Mouse (Mus musculus): Measurements from ENCODE around the gene Gm10197. TPM values are rescaled to one million over a fixed set of nuclear protein-coding genes. Genes with fewer than 3 reads are reported as not detected.
A peak's percentile ranks its signal among the peaks of the same experiment; 100 is the strongest.

Gm10197 gene
- not detected in 2 replicates for polyA plus RNA-seq (2012; rRNA removed)

DNA sequence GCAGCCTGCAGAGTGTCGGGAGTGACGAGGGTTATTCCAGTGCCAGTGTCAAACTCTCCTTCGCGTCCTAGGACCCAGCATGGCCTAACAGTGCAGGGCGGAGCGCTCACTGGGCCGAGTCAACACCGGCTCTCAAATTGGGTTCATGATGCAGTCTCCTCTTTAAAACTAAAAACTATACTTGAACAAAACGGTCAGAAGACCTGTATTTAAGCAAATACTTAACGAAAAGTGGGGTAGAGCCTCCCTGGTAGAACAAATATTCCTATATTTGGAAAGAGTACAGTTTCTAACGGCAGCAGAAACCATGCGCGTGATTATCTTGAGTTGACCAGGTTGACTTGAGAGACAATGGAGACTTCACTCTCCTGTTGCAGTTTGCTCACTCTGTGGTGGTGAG is at the start of gene Gm10197:
Gene Gm10197, minus strand, starts transcription at position 101 of the 400 bp plus-strand sequence.
- TF ChIP-seq CTCF (IDR thresholded peaks at IDR 0.05; ENCODE audit: borderline replicate concordance, extremely low read depth, insufficient read depth, insufficient read length) (no peak), POLR2A (IDR thresholded peaks at IDR 0.05; ENCODE audit: borderline replicate concordance, extremely low read depth, insufficient read depth, insufficient read length, poor library complexity, severe bottlenecking) (no peak)
- DNase-seq (ENCODE audit: low read depth): no peak

DNA sequence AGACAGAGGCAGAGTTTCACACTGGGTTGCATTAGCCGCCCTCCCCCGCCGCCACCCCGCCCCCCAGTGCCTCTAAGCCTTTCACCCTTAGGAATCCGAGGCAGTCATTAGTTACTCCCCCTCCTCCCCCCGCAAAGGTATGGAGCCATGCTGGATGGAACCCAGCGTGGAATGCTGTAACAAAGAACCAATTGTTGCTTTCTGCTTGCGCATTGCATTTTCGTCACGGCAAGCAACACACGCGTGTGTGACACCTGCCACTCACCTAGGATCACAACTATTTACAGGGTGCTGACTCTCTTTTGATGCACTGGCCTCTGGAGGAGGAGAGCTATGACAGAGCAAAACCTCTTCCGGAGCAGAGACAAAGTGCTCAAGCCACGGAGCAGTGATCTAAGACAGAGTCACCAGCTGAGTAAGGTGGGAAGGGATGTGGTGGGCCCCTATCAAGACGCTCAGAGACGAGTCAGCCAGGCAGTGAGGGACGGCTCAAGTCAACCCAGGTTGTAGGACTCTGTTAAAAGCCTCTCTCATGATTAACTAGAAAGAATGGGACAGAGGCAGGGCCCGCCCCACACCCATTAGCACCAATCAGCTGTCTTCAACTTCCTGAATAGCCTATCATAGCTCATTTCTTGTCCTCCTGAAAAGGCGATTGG is 49.5 kb upstream of the Gm10197 start:
- no peak for TF ChIP-seq CTCF (IDR thresholded peaks at IDR 0.05; ENCODE audit: borderline replicate concordance, extremely low read depth, insufficient read depth, insufficient read length)
- no peak for TF ChIP-seq POLR2A (IDR thresholded peaks at IDR 0.05; ENCODE audit: borderline replicate concordance, extremely low read depth, insufficient read depth, insufficient read length, poor library complexity, severe bottlenecking)
- peak; percentile 92 for DNase-seq (ENCODE audit: low read depth)

DNA sequence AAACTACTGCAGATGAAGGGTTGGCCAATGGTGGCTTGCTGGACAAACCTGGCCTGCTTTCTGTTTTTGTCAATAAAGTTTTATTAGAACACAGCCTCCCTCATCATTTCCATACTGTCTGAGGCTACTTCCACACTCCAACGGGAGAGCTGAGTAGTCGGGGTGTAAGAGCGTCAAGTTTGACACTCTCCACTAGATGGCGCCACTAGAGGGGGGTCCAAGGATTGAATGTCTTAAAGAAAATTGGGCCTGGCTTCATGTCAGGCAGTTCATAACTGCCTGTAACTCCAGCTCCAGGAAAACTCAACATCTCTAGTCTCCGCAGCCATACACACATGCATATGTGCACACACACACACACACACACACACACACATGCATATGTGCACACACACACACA is 48.3 kb upstream of the Gm10197 start:
- TF ChIP-seq POLR2A (IDR thresholded peaks at IDR 0.05; ENCODE audit: borderline replicate concordance, extremely low read depth, insufficient read depth, insufficient read length, poor library complexity, severe bottlenecking) (no peak), CTCF (IDR thresholded peaks at IDR 0.05; ENCODE audit: borderline replicate concordance, extremely low read depth, insufficient read depth, insufficient read length) (peak; percentile 59; the same call in 1 of the 2 replicates)
- DNase-seq (ENCODE audit: low read depth): peak; percentile 76

DNA sequence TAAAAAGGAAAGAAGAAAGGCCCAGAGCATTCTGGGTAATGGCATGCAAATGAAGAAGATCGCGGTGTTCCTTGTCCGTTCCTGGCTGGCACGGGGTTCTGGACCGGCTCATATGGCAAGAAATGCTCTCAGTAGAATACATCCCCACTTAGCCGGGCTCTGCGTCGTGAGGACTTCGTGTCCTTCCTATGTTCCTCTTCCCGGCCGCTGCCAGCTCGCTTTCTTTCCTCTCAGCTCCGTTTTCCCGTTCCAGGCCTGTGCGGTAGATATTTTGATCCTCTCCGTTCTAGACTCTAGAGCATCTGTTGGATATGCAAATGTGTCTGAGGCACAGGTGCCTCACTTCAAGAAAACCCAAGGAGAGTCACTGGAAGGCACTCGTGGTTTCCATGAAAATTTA is 43.6 kb upstream of the Gm10197 start:
- TF ChIP-seq POLR2A (IDR thresholded peaks at IDR 0.05; ENCODE audit: borderline replicate concordance, extremely low read depth, insufficient read depth, insufficient read length, poor library complexity, severe bottlenecking): no peak
- TF ChIP-seq CTCF (IDR thresholded peaks at IDR 0.05; ENCODE audit: borderline replicate concordance, extremely low read depth, insufficient read depth, insufficient read length): no peak
- DNase-seq (ENCODE audit: low read depth): no peak

DNA sequence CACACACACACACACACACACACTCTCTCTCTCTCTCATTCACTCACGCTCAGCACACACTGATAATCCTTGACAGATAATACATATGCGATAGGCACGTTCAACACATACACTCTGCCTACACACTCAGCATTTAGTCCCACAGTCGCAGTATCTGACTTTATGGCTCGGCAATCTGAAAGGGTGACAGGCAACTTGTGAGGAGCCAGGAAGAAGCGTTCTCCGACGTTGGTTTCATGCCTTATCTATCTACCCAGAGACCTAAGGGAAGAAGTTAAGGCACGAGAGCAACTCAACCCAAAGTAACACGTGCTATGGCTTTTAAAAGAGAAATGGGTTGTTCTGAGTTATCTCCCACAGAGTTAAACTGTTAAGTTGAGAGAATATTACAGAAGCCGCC is 43.1 kb upstream of the Gm10197 start:
- TF ChIP-seq POLR2A (IDR thresholded peaks at IDR 0.05; ENCODE audit: borderline replicate concordance, extremely low read depth, insufficient read depth, insufficient read length, poor library complexity, severe bottlenecking): no peak
- TF ChIP-seq CTCF (IDR thresholded peaks at IDR 0.05; ENCODE audit: borderline replicate concordance, extremely low read depth, insufficient read depth, insufficient read length): no peak
- DNase-seq (ENCODE audit: low read depth): no peak

DNA sequence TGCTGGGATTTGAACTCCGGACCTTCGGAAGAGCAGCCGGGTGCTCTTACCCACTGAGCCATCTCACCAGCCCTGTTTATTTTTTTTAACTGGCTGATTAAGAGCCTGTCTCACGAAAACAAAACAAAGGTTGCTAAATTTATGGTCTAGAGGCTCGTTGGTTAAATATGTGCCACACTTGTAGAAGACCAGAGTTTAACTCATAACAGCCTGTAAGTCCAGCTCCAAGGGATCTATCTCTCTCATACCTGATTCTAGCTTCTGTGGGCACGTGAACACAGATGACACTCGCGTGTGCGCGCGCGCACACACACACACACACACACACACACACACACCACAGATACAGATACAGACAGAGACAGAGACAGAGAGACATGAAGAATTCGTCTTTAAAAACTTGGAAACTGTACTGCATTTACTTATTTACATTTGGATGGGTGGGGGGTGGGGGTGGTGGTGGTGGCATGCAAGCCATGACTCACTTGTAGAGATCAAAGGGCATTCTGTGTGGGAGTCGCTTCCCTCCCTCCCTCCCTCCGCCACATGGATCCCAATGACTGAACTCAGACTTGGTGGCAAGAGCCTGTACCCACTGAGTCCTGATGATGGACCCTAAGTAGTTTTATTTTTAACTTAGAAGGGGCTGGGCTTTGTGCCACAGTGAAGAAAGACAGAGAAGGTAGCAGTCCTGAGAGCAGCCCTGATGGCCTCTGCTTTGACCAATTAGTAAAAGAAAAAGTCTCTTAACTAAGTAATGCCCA is 42.2 kb upstream of the Gm10197 start:
- TF ChIP-seq POLR2A (IDR thresholded peaks at IDR 0.05; ENCODE audit: borderline replicate concordance, extremely low read depth, insufficient read depth, insufficient read length, poor library complexity, severe bottlenecking) (no peak), CTCF (IDR thresholded peaks at IDR 0.05; ENCODE audit: borderline replicate concordance, extremely low read depth, insufficient read depth, insufficient read length) (no peak)
- DNase-seq (ENCODE audit: low read depth): no peak

DNA sequence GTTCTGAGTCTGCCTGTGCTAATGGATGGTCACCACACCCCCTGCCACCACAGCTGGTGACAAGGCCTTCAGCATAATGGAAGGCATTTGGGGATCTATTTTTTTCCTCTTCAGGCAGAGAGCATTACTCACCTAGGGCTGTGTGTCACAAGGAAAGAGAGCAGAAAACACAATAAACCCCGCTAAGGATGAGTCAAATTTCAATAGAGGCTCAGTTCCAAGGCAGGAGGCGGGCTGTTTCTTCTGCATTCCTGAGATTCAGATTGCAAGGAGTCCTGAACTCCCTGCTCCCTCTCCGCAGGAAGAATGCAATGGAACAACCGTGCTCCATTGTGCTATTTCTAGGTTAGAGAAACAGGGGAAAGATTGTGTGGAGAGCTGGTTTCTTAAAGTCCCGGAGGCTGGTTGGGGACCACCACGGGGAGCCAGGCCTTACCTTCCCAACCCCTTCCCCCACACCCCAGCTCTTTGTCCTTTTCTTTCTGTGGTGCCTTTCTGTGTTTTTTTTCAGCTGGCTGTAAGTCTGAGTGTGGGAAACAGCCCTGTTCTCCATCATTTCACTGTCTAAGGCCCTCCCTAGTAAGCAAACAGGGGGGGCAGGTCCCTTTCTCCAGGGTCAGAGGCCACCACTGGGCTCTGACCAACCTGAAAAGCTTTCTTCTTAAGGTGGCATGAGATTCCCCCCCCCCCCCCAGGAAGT is 40.7 kb upstream of the Gm10197 start:
- no peak for TF ChIP-seq POLR2A (IDR thresholded peaks at IDR 0.05; ENCODE audit: borderline replicate concordance, extremely low read depth, insufficient read depth, insufficient read length, poor library complexity, severe bottlenecking)
- TF ChIP-seq CTCF (IDR thresholded peaks at IDR 0.05; ENCODE audit: borderline replicate concordance, extremely low read depth, insufficient read depth, insufficient read length): no peak
- DNase-seq (ENCODE audit: low read depth): no peak

DNA sequence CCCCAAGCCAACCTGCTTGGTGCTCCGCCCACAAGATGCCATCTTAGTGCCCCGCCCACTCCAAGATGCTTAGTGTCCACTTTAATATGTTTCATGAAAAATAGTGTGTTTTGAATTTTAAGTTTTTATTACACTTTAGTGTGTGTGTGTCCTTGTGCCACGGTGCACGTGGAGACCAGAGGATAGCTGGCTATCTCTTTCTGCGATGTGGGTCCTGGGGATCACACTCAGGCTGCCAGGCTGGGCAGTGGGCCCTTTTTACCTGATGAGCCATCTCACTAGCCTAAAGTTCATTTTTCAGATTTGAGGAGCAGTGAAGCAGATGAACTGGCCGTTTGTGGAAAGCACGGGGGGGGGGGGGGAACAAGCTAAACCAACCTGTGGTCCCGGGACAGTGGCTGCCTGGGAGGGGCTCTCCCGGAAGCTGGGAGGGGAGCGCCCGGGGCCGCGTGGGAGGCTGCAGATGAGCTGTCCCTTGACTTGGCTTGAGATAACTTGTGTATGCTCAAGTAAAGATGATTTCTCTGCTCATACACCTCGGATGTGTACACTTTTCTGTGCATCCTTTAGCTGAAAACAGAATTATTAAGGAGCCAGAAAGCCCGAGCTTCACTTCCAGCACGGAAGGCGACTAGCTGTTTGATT is 38.2 kb upstream of the Gm10197 start:
- no peak for DNase-seq (ENCODE audit: low read depth)

DNA sequence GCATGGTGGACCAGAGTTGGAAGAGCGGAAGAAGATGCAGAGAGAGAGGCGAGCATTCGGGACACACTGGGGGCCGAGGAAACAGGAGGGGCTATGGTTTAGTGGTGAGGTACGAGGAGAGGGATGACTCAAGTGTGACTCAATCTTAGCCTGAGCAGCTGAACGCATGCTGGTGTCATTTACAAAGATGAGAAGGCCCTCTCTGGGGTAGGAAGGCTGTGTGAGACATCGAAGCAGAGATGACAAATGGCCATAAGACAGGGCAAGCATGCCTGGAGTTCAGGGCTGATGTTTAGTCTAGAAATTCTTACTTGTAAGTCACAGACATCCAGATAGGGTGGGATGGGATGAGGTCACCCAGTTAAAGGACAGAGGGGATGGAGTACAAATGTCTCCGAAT is 36.8 kb upstream of the Gm10197 start:
- DNase-seq (ENCODE audit: low read depth): no peak
- TF ChIP-seq POLR2A (IDR thresholded peaks at IDR 0.05; ENCODE audit: borderline replicate concordance, extremely low read depth, insufficient read depth, insufficient read length, poor library complexity, severe bottlenecking): no peak

More for the DNA sequence above, 38.2 kb upstream of the Gm10197 start:
- no peak for TF ChIP-seq POLR2A (IDR thresholded peaks at IDR 0.05; ENCODE audit: borderline replicate concordance, extremely low read depth, insufficient read depth, insufficient read length, poor library complexity, severe bottlenecking)
- no peak for TF ChIP-seq CTCF (IDR thresholded peaks at IDR 0.05; ENCODE audit: borderline replicate concordance, extremely low read depth, insufficient read depth, insufficient read length)

DNA sequence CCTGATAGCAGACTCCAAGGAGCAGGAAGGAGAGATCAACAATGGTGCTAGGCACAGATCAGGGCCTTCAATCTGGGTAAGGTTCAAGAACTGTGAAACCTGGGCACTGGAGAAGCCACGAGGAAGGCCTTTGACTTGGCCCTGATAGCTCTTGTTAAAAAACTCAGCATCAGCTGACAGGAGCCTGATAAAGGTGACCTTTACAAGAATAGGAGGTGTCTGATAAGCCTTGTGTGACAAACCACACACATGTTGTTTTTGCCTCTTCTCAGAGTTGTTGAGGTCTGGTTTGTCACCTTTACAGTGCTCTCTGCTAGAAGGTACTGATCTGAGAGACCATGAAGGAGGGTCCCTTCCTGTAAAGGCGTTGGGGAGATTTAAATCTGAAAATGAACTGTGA is 35.8 kb upstream of the Gm10197 start:
- no peak for TF ChIP-seq CTCF (IDR thresholded peaks at IDR 0.05; ENCODE audit: borderline replicate concordance, extremely low read depth, insufficient read depth, insufficient read length)
- TF ChIP-seq POLR2A (IDR thresholded peaks at IDR 0.05; ENCODE audit: borderline replicate concordance, extremely low read depth, insufficient read depth, insufficient read length, poor library complexity, severe bottlenecking): no peak
- DNase-seq (ENCODE audit: low read depth): no peak

DNA sequence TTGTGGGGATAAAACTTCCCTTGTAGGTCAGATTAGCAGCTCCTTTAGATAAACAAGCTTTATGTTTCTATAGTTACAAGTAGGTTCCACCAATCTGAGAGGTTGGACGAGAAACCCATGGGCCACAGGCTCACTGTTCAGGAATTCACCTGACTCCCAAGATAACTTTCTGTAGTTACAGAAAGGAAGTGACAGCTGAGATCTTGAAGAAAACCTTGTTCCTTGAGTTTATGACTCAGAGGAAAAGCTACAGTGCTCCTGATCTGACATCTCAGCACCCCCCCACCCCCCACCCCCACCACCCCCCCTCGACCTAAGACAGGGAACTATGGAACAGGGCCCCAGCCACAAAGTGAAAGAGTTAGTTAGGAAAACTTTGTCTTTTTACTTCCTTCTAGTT is 34.2 kb upstream of the Gm10197 start:
- TF ChIP-seq CTCF (IDR thresholded peaks at IDR 0.05; ENCODE audit: borderline replicate concordance, extremely low read depth, insufficient read depth, insufficient read length) (no peak), POLR2A (IDR thresholded peaks at IDR 0.05; ENCODE audit: borderline replicate concordance, extremely low read depth, insufficient read depth, insufficient read length, poor library complexity, severe bottlenecking) (no peak)
- no peak for DNase-seq (ENCODE audit: low read depth)

All from brain, embryonic 14.5 days (tissue).